Mouse (Mus musculus) embryonic fibroblast, embryonic 13.5 days (primary cell): ENCODE data around the gene Ebf1.

ENCODE experiments used
- CTCF ChIP-seq: IDR thresholded peaks from 2 replicates; pipeline ENCODE4 v1.5.1; 2011; ENCODE audit warnings: mild to moderate bottlenecking, control low read depth, low read length, moderate library complexity, borderline replicate concordance; ENCODE audit not compliant: insufficient read depth
- POLR2A ChIP-seq: IDR thresholded peaks from 2 replicates; pipeline ENCODE4 v1.6.1; 2011; ENCODE audit warnings: low read depth, mild to moderate bottlenecking, control low read depth, low read length, moderate library complexity

DNA sequence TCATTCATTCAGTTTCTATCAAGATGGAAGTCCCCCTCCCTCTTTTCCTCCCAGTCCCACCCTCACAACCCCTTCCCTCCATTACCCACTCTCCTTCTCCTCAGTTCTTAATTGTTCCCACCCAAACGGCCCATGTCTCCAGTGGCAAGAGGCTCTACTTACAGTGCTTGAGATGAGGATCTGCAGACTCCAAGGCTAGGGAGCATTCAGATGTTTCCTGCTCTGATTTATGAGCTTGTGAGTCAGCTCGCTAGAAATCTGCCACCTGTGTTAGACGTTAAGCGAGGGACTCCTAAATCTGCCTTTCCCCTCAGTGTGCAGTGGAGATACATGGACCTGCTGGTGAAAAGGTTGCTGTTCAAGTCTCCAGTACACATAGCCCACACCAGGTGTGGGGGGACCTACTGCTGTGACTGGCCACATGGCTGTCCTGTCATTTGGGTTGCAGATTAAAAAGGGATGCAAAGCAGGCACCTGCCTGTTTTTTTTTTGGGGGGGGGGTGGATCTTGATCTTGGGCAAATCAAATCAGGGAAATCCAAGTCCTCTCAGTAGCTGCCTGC is 21.2 kb downstream of the Ebf1 start:
- TF ChIP-seq CTCF (no peak), POLR2A (no peak)
